Mouse (Mus musculus): Measurements from ENCODE around the gene Vmp1. TPM values are rescaled to one million over a fixed set of nuclear protein-coding genes. Genes with fewer than 3 reads are reported as not detected.

Gene Vmp1
- polyA plus RNA-seq, 1 experiment from 2014 or later = 387 TPM

GRCm38 (mm10) chr11:86598572-86598971, 85.1 kb downstream of the Vmp1 start:
- Histone ChIP-seq H3K4me3 (ENCODE audit: low read depth, low read length) (no peak overlapping the region), H3K4me2 (replicated peaks; ENCODE audit: low read depth) (no peak overlapping the region), H3K4me1 (replicated peaks; ENCODE audit: control insufficient read depth, insufficient read depth, low read length) (no peaks in the 10 kb centered on the region), H3K27me3 (replicated peaks; ENCODE audit: control insufficient read depth, insufficient read depth, low read length) (no peaks in the 10 kb centered on the region), H3K9me3 (ENCODE audit: control insufficient read depth) (no peaks in the 10 kb centered on the region), H3K9ac (ENCODE audit: low read depth, low read length) (no peak overlapping the region), H3K27ac (ENCODE audit: low read depth, low read length) (peak overlapping the region; percentile 36; the same call in 1 of the 2 replicates), H3K36me3 (ENCODE audit: control insufficient read depth, insufficient read depth) (peaks cover 10% of the 10 kb centered on the region; the same call in 1 of the 2 replicates)
- ATAC-seq = no peak
- 93% methylated on average over 1 of the region's 1 CpGs for WGBS
- no peak for TF ChIP-seq CTCF (IDR thresholded peaks at IDR 0.05; ENCODE audit: low read depth)

- H3K36me3 ChIP-seq (ENCODE audit: control insufficient read depth, insufficient read depth) = peaks cover 10% of the 10 kb centered on the region; the same call in 1 of the 2 replicates
- H3K27me3 ChIP-seq (replicated peaks; ENCODE audit: control insufficient read depth, insufficient read depth, low read length) = no peaks in the 10 kb centered on the region
- no peak overlapping the region for H3K4me2 ChIP-seq (replicated peaks; ENCODE audit: low read depth)
- H3K9ac ChIP-seq (ENCODE audit: low read depth, low read length) = no peak overlapping the region
- no peaks in the 10 kb centered on the region for H3K9me3 ChIP-seq (ENCODE audit: control insufficient read depth)
- H3K27ac ChIP-seq (ENCODE audit: low read depth, low read length) = no peak overlapping the region
- H3K4me1 ChIP-seq (replicated peaks; ENCODE audit: control insufficient read depth, insufficient read depth, low read length) = no peaks in the 10 kb centered on the region
- no peak overlapping the region for H3K4me3 ChIP-seq (ENCODE audit: low read depth, low read length)
- 79% methylated on average over 5 of the region's 5 CpGs for WGBS
- no peak for ATAC-seq
- no peak for TF ChIP-seq CTCF (IDR thresholded peaks at IDR 0.05; ENCODE audit: low read depth)
Observed at GRCm38 (mm10) chr11:86598154-86598553, 85.5 kb downstream of the Vmp1 start.

GRCm38 (mm10) chr11:86596976-86597375, 86.7 kb downstream of the Vmp1 start:
- ATAC-seq = no peak

GRCm38 (mm10) chr11:86596187-86596960, 87.3 kb downstream of the Vmp1 start:
- Histone ChIP-seq H3K27me3 (replicated peaks; ENCODE audit: control insufficient read depth, insufficient read depth, low read length) (no peaks in the 10 kb centered on the region), H3K4me1 (replicated peaks; ENCODE audit: control insufficient read depth, insufficient read depth, low read length) (no peaks in the 10 kb centered on the region), H3K4me2 (replicated peaks; ENCODE audit: low read depth) (no peak overlapping the region), H3K9me3 (ENCODE audit: control insufficient read depth) (no peaks in the 10 kb centered on the region), H3K36me3 (ENCODE audit: control insufficient read depth, insufficient read depth) (peaks cover 10% of the 10 kb centered on the region; the same call in 1 of the 2 replicates), H3K9ac (ENCODE audit: low read depth, low read length) (no peak overlapping the region), H3K4me3 (ENCODE audit: low read depth, low read length) (no peak overlapping the region), H3K27ac (ENCODE audit: low read depth, low read length) (0 out of 2 replicates have a peak overlapping the region, but pooled peaks have one; percentile 36)
- ATAC-seq = no peak
- WGBS = 76% methylated on average over 7 of the region's 7 CpGs
- TF ChIP-seq CTCF (IDR thresholded peaks at IDR 0.05; ENCODE audit: low read depth) = no peak

More at GRCm38 (mm10) chr11:86596976-86597375, 86.7 kb downstream of the Vmp1 start:
- no peak overlapping the region for H3K4me3 ChIP-seq (ENCODE audit: low read depth, low read length)
- H3K27me3 ChIP-seq (replicated peaks; ENCODE audit: control insufficient read depth, insufficient read depth, low read length) = no peaks in the 10 kb centered on the region
- no peak for TF ChIP-seq CTCF (IDR thresholded peaks at IDR 0.05; ENCODE audit: low read depth)
- no peaks in the 10 kb centered on the region for H3K4me1 ChIP-seq (replicated peaks; ENCODE audit: control insufficient read depth, insufficient read depth, low read length)
- no peak overlapping the region for H3K9ac ChIP-seq (ENCODE audit: low read depth, low read length)
- H3K4me2 ChIP-seq (replicated peaks; ENCODE audit: low read depth) = no peak overlapping the region
- WGBS = 90% methylated on average over 3 of the region's 3 CpGs
- peaks cover 10% of the 10 kb centered on the region; the same call in 1 of the 2 replicates for H3K36me3 ChIP-seq (ENCODE audit: control insufficient read depth, insufficient read depth)
- H3K9me3 ChIP-seq (ENCODE audit: control insufficient read depth) = no peaks in the 10 kb centered on the region
- no peak overlapping the region for H3K27ac ChIP-seq (ENCODE audit: low read depth, low read length)

GRCm38 (mm10) chr11:86595366-86595765, 88.3 kb downstream of the Vmp1 start:
- Histone ChIP-seq H3K9me3 (ENCODE audit: control insufficient read depth) (no peaks in the 10 kb centered on the region), H3K36me3 (ENCODE audit: control insufficient read depth, insufficient read depth) (peaks cover 6% of the 10 kb centered on the region; the same call in 1 of the 2 replicates), H3K4me1 (replicated peaks; ENCODE audit: control insufficient read depth, insufficient read depth, low read length) (no peaks in the 10 kb centered on the region), H3K27me3 (replicated peaks; ENCODE audit: control insufficient read depth, insufficient read depth, low read length) (no peaks in the 10 kb centered on the region), H3K4me2 (replicated peaks; ENCODE audit: low read depth) (no peak overlapping the region), H3K27ac (ENCODE audit: low read depth, low read length) (no peak overlapping the region), H3K9ac (ENCODE audit: low read depth, low read length) (no peak overlapping the region), H3K4me3 (ENCODE audit: low read depth, low read length) (no peak overlapping the region)
- ATAC-seq = no peak
- no peak for TF ChIP-seq CTCF (IDR thresholded peaks at IDR 0.05; ENCODE audit: low read depth)
- 91% methylated on average over 6 of the region's 6 CpGs for WGBS

GRCm38 (mm10) chr11:86594188-86594876, 89.3 kb downstream of the Vmp1 start:
- Histone ChIP-seq H3K4me1 (replicated peaks; ENCODE audit: control insufficient read depth, insufficient read depth, low read length) (no peaks in the 10 kb centered on the region), H3K27me3 (replicated peaks; ENCODE audit: control insufficient read depth, insufficient read depth, low read length) (no peaks in the 10 kb centered on the region), H3K4me3 (ENCODE audit: low read depth, low read length) (no peak overlapping the region), H3K36me3 (ENCODE audit: control insufficient read depth, insufficient read depth) (no peaks in the 10 kb centered on the region), H3K9me3 (ENCODE audit: control insufficient read depth) (no peaks in the 10 kb centered on the region), H3K4me2 (replicated peaks; ENCODE audit: low read depth) (no peak overlapping the region), H3K27ac (ENCODE audit: low read depth, low read length) (no peak overlapping the region), H3K9ac (ENCODE audit: low read depth, low read length) (no peak overlapping the region)
- TF ChIP-seq CTCF (IDR thresholded peaks at IDR 0.05; ENCODE audit: low read depth) = no peak
- no peak for ATAC-seq
- 82% methylated on average over 6 of the region's 6 CpGs for WGBS
